Mouse (Mus musculus) monocyte, adult 59 days (primary cell): ENCODE data around the gene Prr5l. TPM values are rescaled to one million over a fixed set of nuclear protein-coding genes. Genes with fewer than 3 reads are reported as not detected.

Source experiments
- total RNA-seq, 2 experiments: library from RNA; stranded (reverse); gene quantifications; one replicate each; pipeline ENCODE4 v1.2.4; 2023

Gene Prr5l
- 10 to 100 TPM; 57.4 to 78.1 TPM for total RNA-seq

GRCm38 (mm10) chr2:101882998-101883397 is at the start of gene Prr5l:
Gene Prr5l (minus strand): TSS chr2:101883027.

GRCm38 (mm10) chr2:101885768-101886438 is 3.1 kb upstream of the Prr5l start, which contains the start of gene Commd9:
Gene Commd9 (plus strand): TSS chr2:101886247.

GRCm38 (mm10) chr2:101678236-101679021 is 204.4 kb downstream of the Prr5l start, which contains the start of gene Traf6:
Gene Traf6 (plus strand): TSS chr2:101678429.

Other genes starting within 250 kb of the Prr5l start
- gene Rag1, start 233.5 kb downstream of the Prr5l start, total RNA-seq = under 1 TPM in 1 of 2 experiments, not detected in 1; 0.08 TPM
- 1 to 10 TPM; 4.0 to 4.6 TPM for gene B230118H07Rik, start 233.5 kb downstream of the Prr5l start, total RNA-seq
- gene Traf6, start 204.6 kb downstream of the Prr5l start, total RNA-seq = 10 to 100 TPM; 37.3 to 39.8 TPM
- 10 to 100 TPM; 17.7 to 18.4 TPM for gene Commd9, start 3.2 kb upstream of the Prr5l start, total RNA-seq